Mouse (Mus musculus) large intestine, adult 2 months (tissue): ENCODE measurements around the gene Slc18a2. TPM values are rescaled to one million over a fixed set of nuclear protein-coding genes. Genes with fewer than 3 reads are reported as not detected.

Experiments
- polyA plus RNA-seq: library from polyadenylated mRNA; depleted of rRNA; stranded (reverse); fragments of >200 nt; gene quantifications from 2 replicates; pipeline ENCODE4 v1.2.3, GENCODE M21; 2012; rRNA removed

Gene Slc18a2
- polyA plus RNA-seq, 1 experiment = 0.55 TPM

Other genes starting within 250 kb of the Slc18a2 start
- 4.1 and 5.5 TPM in 2 replicates for gene Shtn1, start 184.8 kb upstream of the Slc18a2 start, polyA plus RNA-seq
- gene Vax1, start 90.8 kb upstream of the Slc18a2 start, polyA plus RNA-seq = not detected in 2 replicates
- not detected in 2 replicates for gene Kcnk18, start 41.7 kb upstream of the Slc18a2 start, polyA plus RNA-seq
- gene Rps12-ps3, start 61.4 kb downstream of the Slc18a2 start, polyA plus RNA-seq = 4,852 and 5,272 TPM in 2 replicates
- 3.6 and 8.1 TPM in 2 replicates for gene Pdzd8, start 84.9 kb downstream of the Slc18a2 start, polyA plus RNA-seq
- not detected in 2 replicates for gene Emx2, start 197.5 kb downstream of the Slc18a2 start, polyA plus RNA-seq